Mouse (Mus musculus): ENCODE results near the gene Jph3.

Gene Jph3

GRCm38 (mm10) chr8:121730170-121730569 is 747 bp downstream of the Jph3 start:
- no peak for DNase-seq (ENCODE audit: low spot score)

- no peak for DNase-seq (ENCODE audit: low spot score)
Observed at GRCm38 (mm10) chr8:121730646-121731045, 1.2 kb downstream of the Jph3 start.

DNA sequence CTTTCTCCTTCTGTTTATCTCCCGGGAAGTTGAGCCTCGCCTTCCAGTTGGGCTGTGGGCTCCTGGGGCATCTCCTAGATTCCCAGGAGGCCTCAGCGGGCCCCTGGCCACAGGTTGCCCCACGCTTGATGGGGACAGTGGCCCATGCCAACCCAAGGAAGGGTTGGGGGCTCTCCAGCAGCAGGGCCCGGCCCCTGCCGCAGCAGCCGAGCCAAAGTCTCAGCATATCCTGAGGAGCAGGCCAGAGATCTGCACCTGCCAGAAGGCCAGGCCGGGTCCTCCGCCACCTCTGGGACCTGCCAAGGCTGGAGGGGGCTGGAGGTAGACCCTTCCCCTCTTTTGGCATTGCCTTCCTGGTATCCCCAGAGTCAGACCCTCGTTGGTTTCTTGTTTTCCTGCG is 1.6 kb downstream of the Jph3 start:
- DNase-seq (ENCODE audit: low spot score) = no peak

DNA sequence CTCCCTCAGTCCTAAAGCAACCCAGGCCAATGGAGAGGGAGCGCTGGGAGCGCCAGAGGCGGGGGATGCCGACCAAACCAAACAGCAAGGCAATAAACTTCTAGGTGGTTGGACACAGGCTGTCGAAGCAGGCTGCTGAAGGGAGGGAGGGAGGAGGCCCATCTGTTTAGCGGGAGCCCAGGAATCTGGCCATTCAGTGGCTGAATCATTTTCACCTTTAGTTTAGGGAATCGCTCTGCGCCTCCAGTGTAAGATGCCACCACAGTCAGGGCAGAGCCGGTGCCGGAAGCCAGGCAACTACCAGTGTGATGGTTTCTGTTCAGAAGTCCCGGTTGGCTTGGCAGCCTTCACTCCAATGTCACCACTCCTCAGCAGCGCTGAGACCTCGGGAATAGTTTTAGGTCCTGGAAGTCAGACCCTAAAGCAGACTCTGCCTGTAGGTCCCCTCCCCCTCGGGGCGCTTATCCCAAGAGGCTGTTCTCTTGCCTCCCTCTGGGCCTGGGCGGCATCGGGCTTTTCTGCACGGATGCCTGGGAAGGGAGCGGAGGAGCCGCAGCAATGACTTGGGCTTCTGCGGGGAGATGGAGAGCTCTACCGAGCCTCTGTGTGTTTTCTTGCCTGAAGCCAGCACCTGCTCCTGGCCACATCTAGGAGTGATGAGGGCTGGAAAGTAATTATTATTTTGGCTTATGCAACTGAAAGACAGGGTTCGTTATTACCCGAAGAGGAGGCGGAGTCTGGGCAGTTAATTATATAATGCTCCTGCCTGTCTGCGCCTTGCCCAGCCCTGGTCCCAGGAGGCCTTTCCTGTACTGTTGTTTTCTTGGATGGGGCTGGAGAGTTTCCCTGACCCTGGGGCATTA is 2.3 kb downstream of the Jph3 start:
- DNase-seq (ENCODE audit: low spot score) = no peak

DNA sequence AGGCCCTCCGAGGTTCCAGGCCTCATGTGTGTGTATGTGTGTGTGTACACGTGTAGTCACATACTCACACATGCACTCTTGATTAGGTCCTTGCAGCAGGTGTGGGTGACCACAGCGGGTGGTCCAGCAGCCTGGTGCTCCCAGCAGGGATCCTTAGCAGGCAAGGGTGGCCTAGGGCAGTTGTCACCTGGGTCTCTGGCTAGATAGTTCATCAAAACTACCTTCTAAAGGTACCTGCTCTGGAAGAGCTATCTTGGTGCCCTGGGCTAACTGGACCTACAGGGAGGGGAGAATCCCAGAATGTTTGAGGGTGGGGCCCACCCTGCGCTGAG is 2.9 kb downstream of the Jph3 start:
- DNase-seq (ENCODE audit: low spot score) = no peak

- DNase-seq (ENCODE audit: low spot score) = no peak
Observed at GRCm38 (mm10) chr8:121734262-121734661, 4.8 kb downstream of the Jph3 start.

DNA sequence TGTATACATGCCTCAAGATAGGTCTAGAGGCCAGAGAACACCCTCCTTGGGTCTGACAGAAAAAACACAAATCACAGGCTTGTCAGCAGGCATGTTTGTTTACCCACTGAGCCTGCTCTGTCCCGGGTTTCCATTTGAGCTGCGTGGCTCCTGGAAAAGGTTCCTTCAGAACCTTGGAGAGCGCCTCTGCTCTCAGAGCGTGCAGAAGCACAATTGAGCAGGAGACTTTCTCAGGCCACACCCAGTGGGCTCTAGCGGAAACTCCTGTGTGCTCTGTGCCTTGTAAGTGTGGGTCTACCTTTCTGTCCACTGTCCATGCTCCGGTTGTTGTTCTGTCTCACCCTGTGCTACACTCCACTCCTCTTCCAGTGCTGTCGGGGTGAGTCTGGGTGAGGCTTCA is 6.8 kb downstream of the Jph3 start:
- no peak for DNase-seq (ENCODE audit: low spot score)

GRCm38 (mm10) chr8:121740721-121741120 is 11.3 kb downstream of the Jph3 start:
- no peak for DNase-seq (ENCODE audit: low spot score)

DNA sequence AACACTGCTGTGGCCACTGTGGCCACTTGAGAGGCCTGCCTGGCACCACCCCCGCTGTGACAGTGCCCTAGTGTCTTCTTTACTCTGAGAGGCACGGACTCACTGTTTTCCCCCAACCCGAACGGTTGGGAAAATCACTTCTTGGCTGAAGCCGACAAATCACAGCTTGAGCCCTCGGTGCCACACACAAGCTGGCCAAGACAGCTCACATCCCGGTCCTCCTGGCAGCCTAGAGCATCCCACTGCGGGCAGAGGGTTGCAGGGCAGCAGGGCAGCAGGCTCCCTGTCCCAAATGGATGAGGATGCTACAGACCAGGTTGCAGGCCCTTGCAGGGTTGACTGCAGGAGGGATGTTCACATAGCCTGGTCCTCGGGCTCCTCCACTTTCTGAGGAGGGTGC is 20.1 kb downstream of the Jph3 start:
- DNase-seq (ENCODE audit: low spot score) = no peak

- no peak for DNase-seq (ENCODE audit: low spot score)
Observed at GRCm38 (mm10) chr8:121750512-121750911, 21.1 kb downstream of the Jph3 start.

GRCm38 (mm10) chr8:121751407-121751806 is 22.0 kb downstream of the Jph3 start:
- peak; percentile 58 for DNase-seq (ENCODE audit: low spot score)

DNA sequence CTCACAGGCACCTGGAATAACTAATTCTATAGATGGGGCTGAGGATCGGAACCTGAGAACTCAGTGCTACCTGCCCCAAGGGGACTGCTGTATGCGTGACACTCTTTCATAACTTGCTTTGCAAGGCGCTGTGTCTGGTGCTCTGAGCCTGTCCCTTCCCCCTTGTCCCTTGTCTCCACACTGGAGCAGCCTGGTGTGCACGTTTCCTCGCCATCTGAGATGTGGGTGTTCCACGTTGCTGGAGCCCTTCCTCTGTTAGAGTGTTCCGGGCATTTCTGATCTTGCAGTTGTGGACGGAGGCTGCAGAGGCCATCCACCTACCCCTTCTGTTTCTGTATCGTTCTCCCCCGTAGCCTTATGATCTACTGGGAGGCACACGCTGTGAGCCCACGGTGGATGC is 29.0 kb downstream of the Jph3 start:
- DNase-seq (ENCODE audit: low spot score) = no peak

GRCm38 (mm10) chr8:121760484-121760883 is 31.1 kb downstream of the Jph3 start:
- DNase-seq (ENCODE audit: low spot score) = no peak

GRCm38 (mm10) chr8:121761480-121761879 is 32.1 kb downstream of the Jph3 start:
- DNase-seq (ENCODE audit: low spot score) = no peak

DNA sequence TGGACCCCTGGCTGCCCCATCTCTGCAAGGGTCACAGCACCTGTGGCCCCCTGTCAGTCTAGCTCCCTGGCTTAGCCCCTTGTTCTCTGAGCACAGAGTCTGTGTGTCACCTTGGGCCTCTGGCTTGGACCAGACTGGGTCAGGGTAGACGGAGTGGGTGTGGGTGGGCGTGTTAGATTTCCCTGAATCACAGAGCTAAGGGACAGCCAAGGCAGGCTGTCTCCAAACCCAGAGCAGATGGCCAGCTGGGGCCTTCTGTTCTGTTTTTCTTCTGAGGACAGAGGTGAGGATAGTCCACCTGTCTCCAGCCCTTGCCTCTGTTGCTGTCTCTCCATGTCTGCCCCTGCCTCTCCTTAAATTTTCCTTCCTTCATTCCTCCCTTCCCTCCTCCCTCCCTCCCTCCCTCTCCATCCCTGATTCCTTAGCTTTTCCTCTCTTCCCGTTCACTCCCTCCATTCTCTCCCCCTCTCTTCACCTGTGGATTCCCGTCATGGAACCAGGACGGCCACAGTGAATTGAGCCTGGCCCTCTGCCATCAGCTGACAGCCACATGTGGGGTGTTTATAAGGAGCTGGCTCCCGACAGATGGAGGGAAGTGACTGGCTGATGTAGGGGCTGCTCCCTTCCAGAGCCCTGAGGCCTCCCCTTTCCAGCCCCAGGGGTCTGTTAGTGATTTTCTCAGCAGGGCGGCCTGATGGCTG is 33.7 kb downstream of the Jph3 start:
- no peak for DNase-seq (ENCODE audit: low spot score)

GRCm38 (mm10) chr8:121763700-121764013 is 34.2 kb downstream of the Jph3 start:
- DNase-seq (ENCODE audit: low spot score) = no peak

DNA sequence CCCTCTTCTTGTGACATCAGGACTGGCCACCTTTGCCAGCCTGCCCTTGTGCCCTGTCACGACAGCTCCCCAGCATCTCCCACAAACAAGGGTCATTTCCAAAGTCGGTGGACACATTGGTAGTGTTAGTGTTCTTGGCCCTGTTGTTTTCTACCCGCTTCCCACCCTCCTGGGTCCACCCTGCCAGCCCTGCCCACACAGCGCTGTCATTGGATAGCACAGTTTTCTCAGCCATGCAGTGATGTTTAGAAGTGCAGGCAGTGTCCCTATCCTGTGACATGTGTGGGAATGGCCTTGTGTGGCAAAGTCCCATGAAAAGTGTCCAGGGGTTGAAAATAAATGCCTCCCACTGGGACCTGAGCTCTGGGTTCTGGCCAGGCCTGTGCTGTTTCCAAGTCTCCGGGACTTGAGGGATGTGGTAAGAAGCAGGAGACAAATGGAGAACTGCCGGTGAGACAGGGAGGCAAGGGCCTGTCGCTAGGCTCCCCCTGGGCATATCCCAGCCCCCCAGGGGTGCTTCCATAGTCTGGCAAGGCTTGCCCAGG is 36.2 kb downstream of the Jph3 start:
- no peak for DNase-seq (ENCODE audit: low spot score)

- no peak for DNase-seq (ENCODE audit: low spot score)
Observed at GRCm38 (mm10) chr8:121769095-121769494, 39.7 kb downstream of the Jph3 start.

DNA sequence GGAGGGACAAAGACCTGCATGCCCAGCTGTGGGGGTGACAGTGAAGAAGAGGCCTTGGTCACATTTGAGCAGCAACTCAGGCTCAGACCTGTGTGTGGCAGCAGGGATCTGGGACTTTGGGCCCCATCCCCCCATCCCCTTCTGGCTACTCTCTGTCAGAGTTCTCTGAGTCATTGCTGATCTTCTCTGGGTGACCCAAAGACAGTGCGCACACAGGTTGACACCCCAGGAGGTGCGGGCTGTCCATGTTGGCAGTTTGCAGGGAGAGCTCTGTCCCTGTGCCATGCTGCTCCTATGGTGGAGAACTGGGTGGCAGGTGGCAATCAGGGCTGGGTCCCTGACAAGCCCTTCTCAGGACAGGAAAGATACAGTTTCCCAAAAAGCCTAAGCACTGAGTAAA is 40.2 kb downstream of the Jph3 start:
- no peak for DNase-seq (ENCODE audit: low spot score)

GRCm38 (mm10) chr8:121770845-121771752 is 41.7 kb downstream of the Jph3 start:
- DNase-seq (ENCODE audit: low spot score) = no peak

DNA sequence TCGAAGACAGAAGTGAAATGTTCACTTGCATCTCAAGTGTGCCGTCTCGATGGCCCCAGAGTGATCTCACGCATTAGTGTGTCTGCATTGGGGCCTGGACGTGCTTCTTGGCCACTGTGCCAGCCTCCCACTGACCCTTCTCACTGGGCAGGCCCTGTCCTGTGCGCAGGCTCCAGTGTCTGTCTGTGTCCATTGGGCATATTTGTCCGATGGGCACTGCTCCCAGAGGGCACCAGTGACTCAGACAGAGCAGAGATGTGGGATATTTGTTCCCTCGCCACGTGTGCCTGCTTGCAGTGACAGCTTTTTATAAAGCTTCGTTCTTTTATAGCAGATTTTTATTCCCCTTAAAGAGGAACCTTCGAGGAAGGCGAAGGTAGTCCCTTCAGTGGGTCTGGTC is 44.5 kb downstream of the Jph3 start:
- DNase-seq (ENCODE audit: low spot score) = no peak

DNA sequence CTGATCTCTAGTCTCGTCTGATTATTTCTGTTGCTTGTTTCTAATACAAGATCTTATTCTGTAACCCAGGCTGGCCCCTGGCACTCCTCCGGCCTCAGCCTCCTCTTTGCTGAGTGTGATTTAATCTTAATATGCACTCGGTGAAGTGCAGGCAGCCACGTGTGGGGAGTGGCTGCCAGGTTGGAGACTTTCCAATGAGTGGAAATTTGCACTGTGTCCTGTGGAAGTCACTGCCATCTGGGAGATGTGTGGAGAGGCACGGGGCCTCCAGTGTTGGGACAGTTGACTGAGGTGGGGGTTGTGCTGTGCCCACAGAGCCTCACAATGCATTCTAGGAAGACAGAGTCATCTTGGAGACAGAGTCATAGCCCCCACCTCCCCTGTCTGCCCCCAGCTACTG is 53.1 kb downstream of the Jph3 start:
- DNase-seq (ENCODE audit: low spot score) = no peak

- DNase-seq (ENCODE audit: low spot score) = no peak
Observed at GRCm38 (mm10) chr8:121786542-121786941, 57.1 kb downstream of the Jph3 start.

Data from spleen, adult 12 weeks (tissue).